Mouse (Mus musculus): ENCODE data around the gene Hmmr. TPM values are rescaled to one million over a fixed set of nuclear protein-coding genes. Genes with fewer than 3 reads are reported as not detected.
A peak's percentile ranks its signal among the peaks of the same experiment; 100 is the strongest.

Hmmr gene
- polyA plus RNA-seq, 1 experiment from 2014 or later, result 56.8 TPM

DNA sequence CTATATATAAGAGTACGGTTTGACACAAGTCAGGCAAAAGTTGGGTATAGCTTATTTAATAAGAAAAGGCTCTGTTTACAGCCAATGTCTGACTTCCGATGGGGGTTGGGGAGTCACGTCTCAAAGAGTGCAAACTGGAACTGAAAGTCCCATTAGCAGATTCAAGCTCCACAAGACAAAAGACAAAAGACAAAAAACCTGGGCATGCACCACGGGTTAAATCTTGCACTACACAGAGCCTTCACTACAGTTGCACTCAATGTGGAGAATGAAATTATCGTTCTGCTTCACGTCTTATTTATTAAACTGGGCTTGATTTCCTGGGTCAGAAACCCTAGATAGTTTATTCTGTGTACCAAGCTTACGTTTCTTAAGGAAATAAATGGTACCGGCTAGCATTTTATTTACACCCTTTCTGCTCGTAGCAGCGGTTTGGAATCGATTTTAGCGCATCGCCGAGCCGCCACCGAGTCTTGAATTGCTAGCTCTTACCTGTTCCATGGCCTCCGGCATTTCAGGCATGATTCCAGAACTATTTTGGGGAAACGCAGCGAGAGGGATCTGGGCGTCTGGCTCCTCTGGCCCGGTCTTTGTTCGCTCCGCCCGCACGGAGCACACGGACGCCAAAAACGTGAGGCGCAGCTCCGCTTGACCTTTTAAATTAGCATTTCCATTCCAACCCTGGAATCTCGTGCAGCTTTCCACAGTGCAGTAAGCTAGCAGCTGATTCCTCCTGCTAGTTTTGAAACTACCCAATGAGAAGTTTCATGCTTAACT is 38.7 kb downstream of the Hmmr start:
- ATAC-seq (ENCODE audit: insufficient number of reproducible peaks, insufficient read depth, low FRiP score, low read depth), result peak; percentile 19
- Histone ChIP-seq H3K9me3 (ENCODE audit: control insufficient read depth, low read length) (no peaks in the 10 kb centered on the region), H3K27ac (replicated peaks in 1 of 2; ENCODE audit: control insufficient read depth in 1 of 2, insufficient read depth in 1 of 2, low read depth in 2 of 2, low read length in 2 of 2) (peak overlapping the region; percentile 96 to 100), H3K36me3 (ENCODE audit: control insufficient read depth, insufficient read depth, low read length) (no peaks in the 10 kb centered on the region), H3K4me2 (ENCODE audit: low read length) (peak overlapping the region; percentile 90), H3K4me3 (ENCODE audit: control insufficient read depth in 1 of 2, insufficient read depth in 1 of 2, low read depth in 1 of 2, low read length in 2 of 2) (peak overlapping the region; percentile 62 to 96), H3K9ac (ENCODE audit: low read length) (peak overlapping the region; percentile 79), H3K4me1 (ENCODE audit: control insufficient read depth in 2 of 2, insufficient read depth in 2 of 2, low read length in 2 of 2) (peaks cover 9 to 22% of the 10 kb centered on the region in 2 experiments), H3K27me3 (ENCODE audit: control insufficient read depth, insufficient read depth, low read length) (no peaks in the 10 kb centered on the region)
- under 1% methylated on average over 31 of the region's 31 CpGs for WGBS

DNA sequence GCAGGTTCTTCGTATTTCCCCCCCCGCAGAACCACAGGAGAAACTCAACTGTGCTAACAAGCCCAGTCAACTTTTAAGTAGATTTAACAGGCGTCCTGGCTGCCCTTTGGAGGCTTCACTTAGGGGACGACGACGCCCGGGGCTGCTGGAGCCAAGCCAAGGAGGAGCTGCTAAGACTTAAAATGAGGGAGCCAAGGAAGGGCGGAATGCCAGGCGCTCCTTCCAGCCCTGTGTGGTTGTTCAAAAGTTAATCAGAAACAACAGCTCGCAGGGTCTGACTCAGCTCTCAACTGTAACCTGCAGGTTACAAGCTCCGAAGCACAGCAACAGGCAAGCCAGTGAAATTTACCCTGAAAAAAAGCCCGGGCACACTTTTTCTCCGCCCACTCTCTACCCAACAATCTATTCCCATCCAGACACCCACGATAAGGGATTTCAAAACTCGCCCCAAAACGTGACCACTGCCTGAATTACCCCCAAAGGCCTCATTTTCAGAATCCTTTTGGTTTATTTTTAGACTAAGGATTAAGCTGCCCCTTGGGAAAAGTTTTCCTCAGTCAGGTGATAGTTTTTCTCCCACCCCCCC is 39.8 kb downstream of the Hmmr start:
- peaks cover 9 to 27% of the 10 kb centered on the region in 2 experiments for H3K4me1 ChIP-seq (ENCODE audit: control insufficient read depth in 2 of 2, insufficient read depth in 2 of 2, low read length in 2 of 2)
- H3K36me3 ChIP-seq (ENCODE audit: control insufficient read depth, insufficient read depth, low read length), result no peaks in the 10 kb centered on the region
- under 1% methylated on average over 16 of the region's 16 CpGs for WGBS
- H3K9ac ChIP-seq (ENCODE audit: low read length), result peak overlapping the region; percentile 79
- no peaks in the 10 kb centered on the region for H3K27me3 ChIP-seq (ENCODE audit: control insufficient read depth, insufficient read depth, low read length)
- peak overlapping the region; percentile 62 to 99 for H3K4me3 ChIP-seq (ENCODE audit: control insufficient read depth in 1 of 2, insufficient read depth in 1 of 2, low read depth in 1 of 2, low read length in 2 of 2)
- peak overlapping the region; percentile 90 for H3K4me2 ChIP-seq (ENCODE audit: low read length)
- peak overlapping the region; percentile 96 to 98 for H3K27ac ChIP-seq (replicated peaks in 1 of 2; ENCODE audit: control insufficient read depth in 1 of 2, insufficient read depth in 1 of 2, low read depth in 2 of 2, low read length in 2 of 2)
- ATAC-seq (ENCODE audit: insufficient number of reproducible peaks, insufficient read depth, low FRiP score, low read depth), result no peak
- no peaks in the 10 kb centered on the region for H3K9me3 ChIP-seq (ENCODE audit: control insufficient read depth, low read length)

DNA sequence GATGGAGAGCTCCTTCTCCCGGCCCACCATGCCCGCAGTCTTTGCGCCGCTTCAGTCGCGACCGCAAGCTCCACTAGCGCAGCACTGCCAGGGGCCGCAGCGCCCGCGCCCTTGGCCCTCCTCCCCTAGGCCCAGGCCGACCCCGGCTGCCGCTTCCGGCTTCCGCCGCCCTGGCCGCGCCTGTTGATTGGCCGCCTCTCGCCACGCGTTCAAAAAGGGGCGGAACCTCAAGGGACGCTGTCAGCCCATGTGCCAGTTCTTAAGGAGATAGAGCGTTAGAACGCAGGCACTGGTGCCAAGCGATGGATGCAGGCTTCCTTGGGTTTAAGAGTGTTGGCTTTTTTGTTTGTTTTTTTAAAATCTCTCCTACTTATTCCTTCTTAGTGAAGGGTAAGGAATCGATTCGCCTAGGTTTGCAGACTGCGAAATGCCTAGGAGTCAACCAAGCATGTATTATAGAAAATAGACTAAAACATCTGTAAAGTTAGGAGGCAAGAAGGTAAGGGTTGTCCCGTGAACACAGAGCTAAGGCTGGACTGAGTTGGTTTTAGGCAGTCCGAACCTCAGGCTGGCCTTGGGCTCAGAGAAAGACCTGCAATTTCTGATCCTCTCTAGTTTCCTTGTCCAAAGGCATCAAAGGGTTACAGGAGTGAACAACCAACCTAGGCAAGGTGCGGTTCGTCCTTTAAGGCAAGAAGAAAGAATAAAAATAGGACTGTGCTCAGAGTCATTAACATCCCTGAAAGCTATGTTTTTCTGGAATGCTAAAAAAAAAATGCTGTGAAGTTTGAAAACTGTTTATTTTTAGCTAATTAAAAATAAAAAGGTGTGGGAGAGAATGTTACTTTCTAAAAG is 40.5 kb downstream of the Hmmr start:
- Histone ChIP-seq H3K4me2 (ENCODE audit: low read length) (peak overlapping the region; percentile 90), H3K4me1 (ENCODE audit: control insufficient read depth in 2 of 2, insufficient read depth in 2 of 2, low read length in 2 of 2) (peaks cover 9 to 27% of the 10 kb centered on the region in 2 experiments), H3K36me3 (ENCODE audit: control insufficient read depth, insufficient read depth, low read length) (peaks cover 3% of the 10 kb centered on the region), H3K27ac (replicated peaks in 1 of 2; ENCODE audit: control insufficient read depth in 1 of 2, insufficient read depth in 1 of 2, low read depth in 2 of 2, low read length in 2 of 2) (peak overlapping the region; percentile 96 to 98), H3K9me3 (ENCODE audit: control insufficient read depth, low read length) (no peaks in the 10 kb centered on the region), H3K27me3 (ENCODE audit: control insufficient read depth, insufficient read depth, low read length) (no peaks in the 10 kb centered on the region), H3K4me3 (ENCODE audit: control insufficient read depth in 1 of 2, insufficient read depth in 1 of 2, low read depth in 1 of 2, low read length in 2 of 2) (peak overlapping the region; percentile 62 to 99), H3K9ac (ENCODE audit: low read length) (peak overlapping the region; percentile 79)
- ATAC-seq (ENCODE audit: insufficient number of reproducible peaks, insufficient read depth, low FRiP score, low read depth), result peak; percentile 94
- under 1% methylated on average over 36 of the region's 36 CpGs for WGBS

DNA sequence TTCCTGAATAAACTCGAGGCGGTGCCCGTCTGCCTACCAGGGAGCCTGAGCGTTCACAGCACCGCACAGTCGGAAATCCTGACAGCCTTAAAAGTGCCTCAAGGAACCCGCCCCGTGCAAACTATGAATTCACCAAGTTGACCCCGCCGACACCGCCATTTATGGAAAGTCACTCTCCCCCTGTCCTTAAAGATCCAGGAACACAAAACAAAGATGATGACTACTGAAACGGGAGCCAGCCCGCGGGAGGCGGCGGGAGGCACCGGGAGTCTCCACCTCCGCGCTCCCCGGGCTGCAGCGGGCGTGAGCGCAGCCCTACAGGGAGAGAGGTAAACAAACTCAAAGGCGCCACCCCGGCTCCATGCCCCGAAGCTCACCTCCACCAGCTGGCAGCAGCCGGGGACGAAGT is 41.1 kb downstream of the Hmmr start:
- peak overlapping the region; percentile 90 for H3K4me2 ChIP-seq (ENCODE audit: low read length)
- H3K9ac ChIP-seq (ENCODE audit: low read length), result peak overlapping the region; percentile 79
- peak overlapping the region; percentile 62 to 99 for H3K4me3 ChIP-seq (ENCODE audit: control insufficient read depth in 1 of 2, insufficient read depth in 1 of 2, low read depth in 1 of 2, low read length in 2 of 2)
- under 1% methylated on average over 28 of the region's 28 CpGs for WGBS
- peak overlapping the region; percentile 95 to 96 for H3K27ac ChIP-seq (replicated peaks in 1 of 2; ENCODE audit: control insufficient read depth in 1 of 2, insufficient read depth in 1 of 2, low read depth in 2 of 2, low read length in 2 of 2)
- H3K4me1 ChIP-seq (ENCODE audit: control insufficient read depth in 2 of 2, insufficient read depth in 2 of 2, low read length in 2 of 2), result peaks cover 9 to 27% of the 10 kb centered on the region in 2 experiments
- H3K27me3 ChIP-seq (ENCODE audit: control insufficient read depth, insufficient read depth, low read length), result no peaks in the 10 kb centered on the region
- peak; percentile 36; the same call in 1 of the 2 replicates for ATAC-seq (ENCODE audit: insufficient number of reproducible peaks, insufficient read depth, low FRiP score, low read depth)
- no peaks in the 10 kb centered on the region for H3K9me3 ChIP-seq (ENCODE audit: control insufficient read depth, low read length)
- H3K36me3 ChIP-seq (ENCODE audit: control insufficient read depth, insufficient read depth, low read length), result peaks cover 9% of the 10 kb centered on the region

DNA sequence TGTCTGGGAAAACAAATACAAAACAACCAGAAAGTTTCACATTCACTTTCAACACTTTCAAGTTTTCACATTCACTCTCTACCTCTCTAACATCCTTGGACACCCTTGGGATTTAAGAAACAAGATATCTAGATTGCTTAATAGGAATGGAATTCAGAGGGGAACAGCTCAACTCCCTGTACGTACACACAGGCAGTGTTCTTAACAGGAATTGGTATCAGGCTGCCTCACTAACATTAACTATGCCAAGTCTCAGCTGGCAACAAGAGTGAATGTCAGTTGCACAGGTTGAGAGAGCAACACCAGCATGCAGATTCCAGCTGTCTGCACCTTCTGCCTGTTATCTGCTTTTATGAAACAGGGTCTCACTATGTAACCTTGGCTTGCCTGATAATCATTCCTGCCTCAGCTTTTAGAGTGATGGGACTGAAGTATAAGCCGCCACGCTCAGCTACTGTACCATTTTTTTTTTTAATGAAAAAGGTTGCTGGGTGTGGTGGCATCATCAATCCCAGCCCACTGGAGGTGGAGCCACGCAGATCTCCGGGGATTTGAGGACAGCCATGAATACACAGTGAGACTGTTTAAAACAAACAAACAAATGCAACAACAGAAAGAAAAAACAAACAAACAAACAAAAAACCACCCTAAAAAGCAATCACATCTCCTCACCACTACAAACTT is 42.6 kb downstream of the Hmmr start:
- peak; percentile 48 for ATAC-seq (ENCODE audit: insufficient number of reproducible peaks, insufficient read depth, low FRiP score, low read depth)
- Histone ChIP-seq H3K9ac (ENCODE audit: low read length) (peak overlapping the region; percentile 79; the same call in 1 of the 2 replicates), H3K27ac (replicated peaks in 1 of 2; ENCODE audit: control insufficient read depth in 1 of 2, insufficient read depth in 1 of 2, low read depth in 2 of 2, low read length in 2 of 2) (peak overlapping the region; percentile 57 to 96)

DNA sequence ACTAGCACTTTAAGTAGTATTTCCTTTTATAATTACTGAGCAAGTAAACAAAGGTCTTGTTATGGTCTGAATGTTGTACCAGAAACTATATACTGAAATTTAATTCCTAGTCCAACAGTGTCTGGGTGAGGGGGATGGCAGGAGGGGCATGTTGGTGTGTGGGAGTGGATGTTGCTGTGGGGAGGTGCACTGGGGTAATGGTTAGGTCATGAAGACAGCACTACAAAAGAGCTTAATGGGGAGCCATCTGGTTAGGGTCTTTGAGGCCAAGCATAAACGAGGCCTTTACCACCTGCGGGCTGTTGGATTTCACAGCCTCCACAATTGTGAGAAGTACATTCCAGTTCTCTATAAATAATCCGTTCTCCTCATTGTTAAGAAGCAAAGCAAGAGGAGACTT is 49.9 kb downstream of the Hmmr start:
- Histone ChIP-seq H3K9ac (ENCODE audit: low read length) (no peak overlapping the region), H3K4me1 (ENCODE audit: control insufficient read depth in 2 of 2, insufficient read depth in 2 of 2, low read length in 2 of 2) (no peaks in the 10 kb centered on the region), H3K9me3 (ENCODE audit: control insufficient read depth, low read length) (no peaks in the 10 kb centered on the region), H3K4me2 (ENCODE audit: low read length) (no peak overlapping the region), H3K4me3 (ENCODE audit: control insufficient read depth in 1 of 2, insufficient read depth in 1 of 2, low read depth in 1 of 2, low read length in 2 of 2) (no peak overlapping the region), H3K27ac (replicated peaks in 1 of 2; ENCODE audit: control insufficient read depth in 1 of 2, insufficient read depth in 1 of 2, low read depth in 2 of 2, low read length in 2 of 2) (no peak overlapping the region), H3K36me3 (ENCODE audit: control insufficient read depth, insufficient read depth, low read length) (peaks cover 96% of the 10 kb centered on the region), H3K27me3 (ENCODE audit: control insufficient read depth, insufficient read depth, low read length) (no peaks in the 10 kb centered on the region)
- 77% methylated on average over 3 of the region's 3 CpGs for WGBS
- ATAC-seq (ENCODE audit: insufficient number of reproducible peaks, insufficient read depth, low FRiP score, low read depth), result no peak

More for the DNA sequence above, 42.6 kb downstream of the Hmmr start:
- Histone ChIP-seq H3K36me3 (ENCODE audit: control insufficient read depth, insufficient read depth, low read length) (peaks cover 24% of the 10 kb centered on the region), H3K4me2 (ENCODE audit: low read length) (peak overlapping the region; percentile 90), H3K4me1 (ENCODE audit: control insufficient read depth in 2 of 2, insufficient read depth in 2 of 2, low read length in 2 of 2) (peaks cover 9 to 27% of the 10 kb centered on the region in 2 experiments), H3K27me3 (ENCODE audit: control insufficient read depth, insufficient read depth, low read length) (no peaks in the 10 kb centered on the region), H3K4me3 (ENCODE audit: control insufficient read depth in 1 of 2, insufficient read depth in 1 of 2, low read depth in 1 of 2, low read length in 2 of 2) (peak overlapping the region; percentile 62 to 99; a peak in 3 of 4 replicates), H3K9me3 (ENCODE audit: control insufficient read depth, low read length) (no peaks in the 10 kb centered on the region)
- 19% methylated on average over 5 of the region's 5 CpGs for WGBS

DNA sequence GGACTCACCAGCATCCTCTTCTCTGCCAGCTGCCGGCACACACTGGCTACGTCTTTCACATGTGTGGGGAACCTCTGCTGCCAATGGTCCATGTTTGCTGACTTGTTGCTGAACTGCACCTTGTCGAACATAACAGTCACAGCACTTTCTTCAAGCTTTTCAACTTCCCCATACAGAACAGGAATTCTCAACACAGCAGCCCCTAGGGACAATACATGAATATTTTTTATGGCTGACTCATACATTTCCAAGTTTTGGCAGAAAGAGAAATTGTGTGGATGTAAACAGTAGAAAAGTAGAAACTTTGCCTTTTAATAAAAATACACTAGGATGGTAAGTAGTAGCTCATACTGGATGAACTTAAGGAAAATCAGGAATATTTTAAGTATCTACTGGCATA is 50.8 kb downstream of the Hmmr start:
- Histone ChIP-seq H3K27me3 (ENCODE audit: control insufficient read depth, insufficient read depth, low read length) (no peaks in the 10 kb centered on the region), H3K4me2 (ENCODE audit: low read length) (no peak overlapping the region), H3K9ac (ENCODE audit: low read length) (no peak overlapping the region), H3K4me3 (ENCODE audit: control insufficient read depth in 1 of 2, insufficient read depth in 1 of 2, low read depth in 1 of 2, low read length in 2 of 2) (no peak overlapping the region), H3K27ac (replicated peaks in 1 of 2; ENCODE audit: control insufficient read depth in 1 of 2, insufficient read depth in 1 of 2, low read depth in 2 of 2, low read length in 2 of 2) (no peak overlapping the region), H3K4me1 (ENCODE audit: control insufficient read depth in 2 of 2, insufficient read depth in 2 of 2, low read length in 2 of 2) (no peaks in the 10 kb centered on the region), H3K36me3 (ENCODE audit: control insufficient read depth, insufficient read depth, low read length) (peaks cover 99% of the 10 kb centered on the region), H3K9me3 (ENCODE audit: control insufficient read depth, low read length) (no peaks in the 10 kb centered on the region)
- 93% methylated on average over 3 of the region's 3 CpGs for WGBS
- ATAC-seq (ENCODE audit: insufficient number of reproducible peaks, insufficient read depth, low FRiP score, low read depth), result no peak

Measured in heart, embryonic 14.5 days (tissue).